In the genomic region with DNA sequence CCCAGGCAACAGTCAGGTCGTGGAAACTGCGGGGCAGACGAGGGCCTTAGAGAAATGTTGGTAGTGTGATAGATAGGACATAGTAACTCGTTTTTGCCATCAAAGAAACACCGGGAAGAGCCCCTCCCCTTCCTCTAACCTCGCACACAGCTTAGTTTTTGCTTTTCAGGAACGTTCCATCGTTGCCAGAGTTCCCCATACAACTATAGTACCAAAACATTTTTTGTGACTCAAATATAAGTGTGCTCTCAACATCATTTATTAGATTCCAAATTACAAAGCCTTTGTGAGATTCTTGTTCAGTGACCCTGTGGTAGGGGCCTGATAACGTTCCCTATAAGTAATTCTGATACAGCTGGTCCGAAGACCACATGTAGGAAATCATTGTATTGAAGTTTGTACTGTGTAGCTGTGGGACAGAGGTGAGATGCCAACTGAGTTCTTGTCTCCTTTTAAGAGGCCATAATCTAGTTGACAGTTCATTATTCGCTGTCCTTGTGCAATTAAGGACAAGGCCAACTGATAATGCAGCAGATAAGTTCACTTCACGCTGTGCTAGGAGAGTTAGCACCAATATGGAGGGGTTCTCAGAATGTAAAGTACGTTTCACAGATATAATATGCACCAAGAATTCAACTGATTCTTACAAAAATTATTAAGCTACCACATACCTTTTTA, we compare ENCODE assay signal across 8 mouse cellular contexts. TPM values are rescaled to one million over a fixed set of nuclear protein-coding genes. Genes with fewer than 3 reads are reported as not detected.
DNase-seq lines count a peak whose midpoint lies in the region; ATAC-seq and TF ChIP-seq lines count a peak whose summit lies in the region.

No protein-coding gene starts in this region.

- no peak for DNase-seq in heart, embryonic 10.5 days (ENCODE audit: low spot score)
- DNase-seq in heart, adult 18-20 months, result no peak
- DNase-seq in liver, embryonic 14.5 days (ENCODE audit: low read depth in 3 of 3, low spot score in 3 of 3), result no peak
- no peak for DNase-seq in embryo, embryonic 10.5 days (ENCODE audit: low spot score)
- DNase-seq in thymus, postnatal 0 days (ENCODE audit: low spot score), result no peak
- DNase-seq in layer of hippocampus, adult 9-11 months, result no peak

- H3K9ac ChIP-seq in forebrain, embryonic 12.5 days, result peak overlapping the region; percentile 52
- H3K9ac ChIP-seq in liver, embryonic 14.5 days (replicated peaks), result peak overlapping the region; percentile 72

- no peak for TF ChIP-seq CTCF in C2C12 (IDR thresholded peaks at IDR 0.05; ENCODE audit: control insufficient read depth, insufficient read depth, insufficient read length)
- TF ChIP-seq CTCF in liver, embryonic 14.5 days (IDR thresholded peaks at IDR 0.05; ENCODE audit: low read depth), result no peak

- 18% methylated on average over 13 of the region's 13 CpGs for WGBS in heart, embryonic 10.5 days
- 21% methylated on average over 13 of the region's 13 CpGs for WGBS in forebrain, embryonic 12.5 days
- 11% methylated on average over 13 of the region's 13 CpGs for WGBS in liver, embryonic 14.5 days (ENCODE audit: insufficient replicate concordance)

- no peaks in the 10 kb centered on the region for H3K27me3 ChIP-seq in heart, embryonic 10.5 days (ENCODE audit: insufficient read depth, poor library complexity, severe bottlenecking)
- H3K27me3 ChIP-seq in C2C12 (ENCODE audit: control insufficient read depth, insufficient read depth, insufficient read length), result no peaks in the 10 kb centered on the region
- no peaks in the 10 kb centered on the region; the same call in 1 of the 2 replicates for H3K27me3 ChIP-seq in forebrain, embryonic 12.5 days
- H3K27me3 ChIP-seq in liver, embryonic 14.5 days (ENCODE audit: control insufficient read depth, insufficient read depth, low read length), result no peaks in the 10 kb centered on the region

- peaks cover 23% of the 10 kb centered on the region for H3K36me3 ChIP-seq in heart, embryonic 10.5 days
- H3K36me3 ChIP-seq in C2C12 (ENCODE audit: control insufficient read depth, insufficient read depth), result peaks cover 21% of the 10 kb centered on the region
- H3K36me3 ChIP-seq in forebrain, embryonic 12.5 days (replicated peaks), result peaks cover 20% of the 10 kb centered on the region
- peaks cover 17% of the 10 kb centered on the region for H3K36me3 ChIP-seq in liver, embryonic 14.5 days (replicated peaks; ENCODE audit: control insufficient read depth, insufficient read depth, low read depth)

- peak overlapping the region; percentile 79 for H3K4me3 ChIP-seq in heart, embryonic 10.5 days
- H3K4me3 ChIP-seq in C2C12 (ENCODE audit: insufficient read depth, poor library complexity, severe bottlenecking), result peak overlapping the region; percentile 78
- H3K4me3 ChIP-seq in forebrain, embryonic 12.5 days (replicated peaks), result peak overlapping the region; percentile 87
- H3K4me3 ChIP-seq in liver, embryonic 14.5 days (ENCODE audit: insufficient read depth in 1 of 2, low read depth in 2 of 2, low read length in 2 of 2), result peak overlapping the region; percentile 93 to 98

- H3K4me2 ChIP-seq in forebrain, embryonic 12.5 days, result peak overlapping the region; percentile 65
- peak overlapping the region; percentile 94 for H3K4me2 ChIP-seq in liver, embryonic 14.5 days (ENCODE audit: low read depth)

- ATAC-seq in forebrain, embryonic 12.5 days (ENCODE audit: low FRiP score), result no peak
- ATAC-seq in liver, embryonic 14.5 days (ENCODE audit: insufficient read depth), result no peak

- TF ChIP-seq EP300 in liver, embryonic 14.5 days (IDR thresholded peaks at IDR 0.05; ENCODE audit: low read depth), result no peak

- H3K27ac ChIP-seq in heart, embryonic 10.5 days, result peak overlapping the region; percentile 95
- peak overlapping the region; percentile 89 for H3K27ac ChIP-seq in forebrain, embryonic 12.5 days
- peak overlapping the region; percentile 46 for H3K27ac ChIP-seq in liver, embryonic 14.5 days

- peaks cover 36% of the 10 kb centered on the region for H3K79me3 ChIP-seq in C2C12 (ENCODE audit: low read depth)

- peaks cover 39% of the 10 kb centered on the region for H3K4me1 ChIP-seq in heart, embryonic 10.5 days
- peaks cover 39% of the 10 kb centered on the region for H3K4me1 ChIP-seq in forebrain, embryonic 12.5 days
- H3K4me1 ChIP-seq in liver, embryonic 14.5 days (replicated peaks; ENCODE audit: control insufficient read depth in 2 of 2, insufficient read depth in 2 of 2, low read length in 1 of 2), result peaks cover 17 to 26% of the 10 kb centered on the region in 2 experiments

- H3K9me3 ChIP-seq in heart, embryonic 10.5 days, result no peaks in the 10 kb centered on the region
- H3K9me3 ChIP-seq in forebrain, embryonic 12.5 days, result no peaks in the 10 kb centered on the region
- H3K9me3 ChIP-seq in liver, embryonic 14.5 days (ENCODE audit: control insufficient read depth, low read length), result no peaks in the 10 kb centered on the region

- peak overlapping the region; percentile 85 for H3ac ChIP-seq in C2C12 (ENCODE audit: control insufficient read depth, insufficient read length, low read depth)

- H3K79me2 ChIP-seq in C2C12 (ENCODE audit: control insufficient read depth, insufficient read depth), result peaks cover 37% of the 10 kb centered on the region

TF ChIP-seq in C2C12, 6 proteins besides CTCF, POLR2A, EP300 and RAD21:
- TF ChIP-seq MYOD1 (IDR thresholded peaks at IDR 0.05; ENCODE audit: control insufficient read depth, insufficient read length, low read depth) (no peak), USF1 (IDR thresholded peaks at IDR 0.05; ENCODE audit: low read depth) (no peak), CEBPB (IDR thresholded peaks at IDR 0.05; ENCODE audit: low read depth) (no peak), MYOG (IDR thresholded peaks at IDR 0.05; ENCODE audit: control insufficient read depth, extremely low read depth, insufficient read length) (no peak), MAX (IDR thresholded peaks at IDR 0.05) (no peak), FOSL1 (IDR thresholded peaks at IDR 0.05; ENCODE audit: insufficient read depth, low read length, poor library complexity, severe bottlenecking) (no peak)

RNA-seq across cellular contexts. Expression of a gene that starts 0.9 kb away (rescaled TPM):
- 65.0 and 78.7 TPM in 2 replicates for polyA plus RNA-seq in heart, embryonic 10.5 days (2016; fragmentation: Nextera tagmentation; extraction: Ambion mirVana)
- 100 to 1,000 TPM; 458 to 487 TPM for total RNA-seq in heart, adult 18-20 months (2021)
- polyA plus RNA-seq in C2C12 (2012; fragmentation: generic; extraction: Trizol), result 89.3 TPM
- 72.8 and 76.0 TPM in 2 replicates for polyA plus RNA-seq in forebrain, embryonic 12.5 days (2016; fragmentation: Nextera tagmentation; extraction: Ambion mirVana)
- polyA plus RNA-seq in liver, embryonic 14.5 days (2012; rRNA removed), result 14.4 and 15.2 TPM in 2 replicates
- polyA plus RNA-seq in liver, embryonic 14.5 days (2014; fragmentation: Nextera tagmentation; extraction: Ambion mirVana), result 9.6 and 10.1 TPM in 2 replicates
- polyA plus RNA-seq in thymus, postnatal 0 days (2015; fragmentation: Nextera tagmentation; extraction: Ambion mirVana), result 34.9 and 40.6 TPM in 2 replicates

RNA-seq across cellular contexts. Expression of a gene that starts 19.0 kb away (rescaled TPM):
- polyA plus RNA-seq in heart, embryonic 10.5 days (2016; fragmentation: Nextera tagmentation; extraction: Ambion mirVana), result 86.6 and 90.1 TPM in 2 replicates
- 10 to 100 TPM; 35.5 to 37.3 TPM for total RNA-seq in heart, adult 18-20 months (2021)
- 29.0 TPM for polyA plus RNA-seq in C2C12 (2012; fragmentation: generic; extraction: Trizol)
- polyA plus RNA-seq in forebrain, embryonic 12.5 days (2016; fragmentation: Nextera tagmentation; extraction: Ambion mirVana), result 22.9 and 27.8 TPM in 2 replicates
- 7.9 and 8.7 TPM in 2 replicates for polyA plus RNA-seq in liver, embryonic 14.5 days (2012; rRNA removed)
- polyA plus RNA-seq in liver, embryonic 14.5 days (2014; fragmentation: Nextera tagmentation; extraction: Ambion mirVana), result 18.6 and 18.8 TPM in 2 replicates
- 55.8 and 60.7 TPM in 2 replicates for polyA plus RNA-seq in thymus, postnatal 0 days (2015; fragmentation: Nextera tagmentation; extraction: Ambion mirVana)

RNA-seq across cellular contexts. Expression of a gene that starts 41.8 kb away (rescaled TPM):
- 62.5 and 101 TPM in 2 replicates for polyA plus RNA-seq in heart, embryonic 10.5 days (2016; fragmentation: Nextera tagmentation; extraction: Ambion mirVana)
- total RNA-seq in heart, adult 18-20 months (2021), result 10 to 100 TPM; 35.7 TPM
- polyA plus RNA-seq in C2C12 (2012; fragmentation: generic; extraction: Trizol), result 43.8 TPM
- polyA plus RNA-seq in forebrain, embryonic 12.5 days (2016; fragmentation: Nextera tagmentation; extraction: Ambion mirVana), result 168 and 172 TPM in 2 replicates
- 9.9 and 23.5 TPM in 2 replicates for polyA plus RNA-seq in liver, embryonic 14.5 days (2012; rRNA removed)
- 25.0 and 26.0 TPM in 2 replicates for polyA plus RNA-seq in liver, embryonic 14.5 days (2014; fragmentation: Nextera tagmentation; extraction: Ambion mirVana)
- 129 and 132 TPM in 2 replicates for polyA plus RNA-seq in thymus, postnatal 0 days (2015; fragmentation: Nextera tagmentation; extraction: Ambion mirVana)

RNA-seq across cellular contexts. Expression of a gene that starts 53.3 kb away (rescaled TPM):
- polyA plus RNA-seq in heart, embryonic 10.5 days (2016; fragmentation: Nextera tagmentation; extraction: Ambion mirVana), result 16.6 and 17.8 TPM in 2 replicates
- total RNA-seq in heart, adult 18-20 months (2021), result 10 to 100 TPM in 1 of 2 experiments, 1 to 10 TPM in 1; 9.9 to 15.2 TPM
- polyA plus RNA-seq in C2C12 (2012; fragmentation: generic; extraction: Trizol), result 17.6 TPM
- 31.0 and 40.3 TPM in 2 replicates for polyA plus RNA-seq in forebrain, embryonic 12.5 days (2016; fragmentation: Nextera tagmentation; extraction: Ambion mirVana)
- 7.4 and 10.1 TPM in 2 replicates for polyA plus RNA-seq in liver, embryonic 14.5 days (2012; rRNA removed)
- polyA plus RNA-seq in liver, embryonic 14.5 days (2014; fragmentation: Nextera tagmentation; extraction: Ambion mirVana), result 4.2 and 4.9 TPM in 2 replicates
- polyA plus RNA-seq in thymus, postnatal 0 days (2015; fragmentation: Nextera tagmentation; extraction: Ambion mirVana), result 16.0 and 18.6 TPM in 2 replicates
